Mouse (Mus musculus) olfactory bulb, adult 2 months (tissue): Measurements from ENCODE around the gene Abhd14b.

Experiments
- CTCF ChIP-seq: fragments of 200-500 bp; IDR thresholded peaks from 2 replicates; pipeline ENCODE4 v1.5.1; 2012; ENCODE audit warnings: low read depth, mild to moderate bottlenecking, low read length, moderate library complexity; ENCODE audit not compliant: insufficient read depth
- POLR2A ChIP-seq: fragments of 200-500 bp; IDR thresholded peaks from 2 replicates; pipeline ENCODE4 v1.6.1; 2012; ENCODE audit warnings: mild to moderate bottlenecking, low read depth, low read length, moderate library complexity; ENCODE audit not compliant: insufficient read depth

- TF ChIP-seq POLR2A (peak; percentile 62), CTCF (no peak)
Measured at GRCm38 (mm10) chr9:106417841-106418625, 29.2 kb upstream of the Abhd14b start.
